Mouse (Mus musculus) heart, embryonic 10.5 days (tissue): ENCODE data around the gene Clasrp. TPM values are rescaled to one million over a fixed set of nuclear protein-coding genes. Genes with fewer than 3 reads are reported as not detected.
"Not testable (repeated sequence)": the region's sequence is repeated elsewhere in the genome, so short reads cannot be mapped to it uniquely, and the experiment has no call there.

Experiments
- DNase-seq: peaks from one replicate; pipeline ENCODE4 v3.0.0-alpha.2; 2017; ENCODE audit warnings: low spot score
- H3K27ac ChIP-seq: fragments of 300-500 bp; sonication (generic); 2 replicates; pipeline ENCODE4 v1.5.1; 2016; ENCODE audit warnings: mild to moderate bottlenecking
- H3K27me3 ChIP-seq: fragments of 300-500 bp; sonication (generic); 2 replicates; pipeline ENCODE4 v1.6.1; 2016; ENCODE audit warnings: mild to moderate bottlenecking; ENCODE audit not compliant: poor library complexity, insufficient read depth, severe bottlenecking
- H3K36me3 ChIP-seq: fragments of 300-500 bp; sonication (generic); 2 replicates; pipeline ENCODE4 v1.6.1; 2016; ENCODE audit warnings: mild to moderate bottlenecking, moderate library complexity
- H3K4me1 ChIP-seq: fragments of 300-500 bp; sonication (generic); 2 replicates; pipeline ENCODE4 v1.6.1; 2016; ENCODE audit warnings: mild to moderate bottlenecking
- H3K4me3 ChIP-seq: fragments of 300-500 bp; sonication (generic); 2 replicates; pipeline ENCODE4 v1.5.1; 2016; ENCODE audit warnings: mild to moderate bottlenecking, moderate library complexity
- H3K9me3 ChIP-seq: fragments of 300-500 bp; sonication (generic); 2 replicates; pipeline ENCODE4 v1.6.1; 2016; ENCODE audit warnings: mild to moderate bottlenecking, moderate library complexity
- WGBS: fragments of 180-500 bp; shearing (Covaris S2); methylation state at CpG from one replicate; pipeline ENCODE4 v1.1.7; 2016; 5-methylcytosine and 5-hydroxymethylcytosine counted together
- polyA plus RNA-seq: library from polyadenylated mRNA; unstranded; fragments of >200 nt; fragmentation: Nextera tagmentation; extraction: Ambion mirVana; gene quantifications from 2 replicates; pipeline ENCODE4 v1.2.1, GENCODE M21; 2016

Clasrp gene
- polyA plus RNA-seq, 1 experiment from 2014 or later: 47.6 TPM

DNA sequence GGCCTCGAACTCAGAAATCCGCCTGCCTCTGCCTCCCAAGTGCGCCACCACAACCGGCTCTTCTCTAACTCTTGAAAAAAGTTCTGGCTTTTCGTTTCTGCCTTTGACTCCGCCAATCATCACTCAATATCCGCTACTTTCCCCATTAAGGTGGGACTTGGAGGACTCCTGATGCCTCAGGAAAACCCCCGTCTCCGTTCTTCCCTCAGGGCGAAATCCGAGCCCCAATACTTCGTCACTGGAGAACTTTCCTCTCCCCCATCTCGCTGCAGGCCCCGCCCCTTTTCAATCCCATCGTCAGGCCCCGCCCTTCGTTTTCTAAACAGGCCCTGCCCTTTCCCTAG lies 23.9 kb upstream of the Clasrp start:
- peak overlapping the region; percentile 76 for H3K4me3 ChIP-seq
- DNase-seq: no peak
- H3K27ac ChIP-seq: peak overlapping the region; percentile 59
- no peaks in the 10 kb centered on the region for H3K27me3 ChIP-seq
- H3K9me3 ChIP-seq: no peaks in the 10 kb centered on the region
- peaks cover 17% of the 10 kb centered on the region for H3K36me3 ChIP-seq
- H3K4me1 ChIP-seq: no peaks in the 10 kb centered on the region
- 14% methylated on average over 17 of the region's 17 CpGs for WGBS

DNA sequence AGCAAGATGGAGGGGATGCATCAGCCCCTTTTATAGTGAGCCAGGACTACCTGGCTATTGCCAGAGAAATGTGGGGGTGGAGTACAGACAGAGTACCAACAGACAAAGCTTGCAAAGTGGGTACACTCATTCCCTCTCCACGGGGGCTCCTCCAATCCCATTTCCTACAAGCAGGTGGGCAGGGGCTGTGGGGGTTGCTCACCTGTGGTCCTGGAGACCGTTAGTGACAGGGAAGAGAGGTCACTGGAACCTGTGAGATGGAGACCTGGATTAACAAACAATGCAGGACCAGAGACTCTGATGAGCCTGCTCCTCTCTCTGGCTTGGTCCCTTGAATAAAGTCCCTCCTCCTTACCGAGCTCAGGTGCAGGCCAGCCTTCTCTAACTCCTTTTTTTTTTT lies 23.4 kb upstream of the Clasrp start:
- no peaks in the 10 kb centered on the region for H3K9me3 ChIP-seq
- DNase-seq: no peak
- H3K4me3 ChIP-seq: peak overlapping the region; percentile 76
- H3K27ac ChIP-seq: peak overlapping the region; percentile 59; the same call in 1 of the 2 replicates
- no peaks in the 10 kb centered on the region for H3K4me1 ChIP-seq
- 57% methylated on average over 3 of the region's 3 CpGs for WGBS
- H3K27me3 ChIP-seq: no peaks in the 10 kb centered on the region
- H3K36me3 ChIP-seq: peaks cover 12% of the 10 kb centered on the region

DNA sequence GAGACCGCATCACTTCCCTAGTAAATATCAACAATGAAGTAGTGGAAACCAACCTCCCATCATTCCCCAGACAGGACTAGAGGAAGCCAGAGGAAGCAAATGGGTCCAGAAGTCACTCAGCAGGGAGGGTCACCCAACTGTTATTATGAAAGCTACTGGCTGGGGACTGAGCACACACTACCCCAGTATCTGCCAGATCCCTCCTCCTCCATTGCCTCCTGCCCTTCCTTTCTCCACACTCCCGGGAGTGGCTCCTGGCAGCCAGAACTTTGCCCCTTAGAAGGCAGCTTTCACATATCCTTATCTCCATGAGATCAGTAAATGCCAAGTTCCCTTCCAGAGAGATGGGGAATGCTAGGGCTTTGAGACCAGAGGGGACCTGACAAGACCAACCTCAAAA lies 19.1 kb upstream of the Clasrp start:
- H3K4me3 ChIP-seq: no peak overlapping the region

DNA sequence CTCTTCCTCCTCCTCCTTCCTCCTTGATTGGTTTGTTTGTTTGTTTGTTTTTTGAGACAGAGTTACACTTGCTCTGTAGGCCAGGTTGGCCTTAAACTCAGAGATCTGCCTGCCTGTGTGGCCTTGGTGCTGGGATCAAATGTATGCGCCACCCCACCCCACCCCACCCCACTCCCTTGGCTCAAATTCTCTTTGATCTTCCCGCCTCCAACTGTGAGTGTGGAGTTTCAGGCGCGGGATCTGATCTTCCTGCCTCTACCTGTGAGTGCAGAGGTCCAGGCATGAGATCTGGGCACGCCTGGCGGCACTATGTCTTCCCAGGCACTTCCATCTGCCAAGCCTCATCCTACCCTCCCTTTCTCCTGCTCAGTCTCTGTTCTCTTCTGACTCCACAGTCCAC lies 18.0 kb upstream of the Clasrp start:
- Histone ChIP-seq H3K9me3 (no peaks in the 10 kb centered on the region), H3K27ac (no peak overlapping the region)
- 27% methylated on average over 6 of the region's 6 CpGs for WGBS

More for the DNA sequence above, 19.1 kb upstream of the Clasrp start:
- DNase-seq: no peak
- WGBS: 56% methylated on average over 2 of the region's 2 CpGs
- H3K36me3 ChIP-seq: no peaks in the 10 kb centered on the region
- H3K9me3 ChIP-seq: no peaks in the 10 kb centered on the region
- peaks cover 13% of the 10 kb centered on the region for H3K27me3 ChIP-seq
- H3K4me1 ChIP-seq: peaks cover 6% of the 10 kb centered on the region
- H3K27ac ChIP-seq: no peak overlapping the region

DNA sequence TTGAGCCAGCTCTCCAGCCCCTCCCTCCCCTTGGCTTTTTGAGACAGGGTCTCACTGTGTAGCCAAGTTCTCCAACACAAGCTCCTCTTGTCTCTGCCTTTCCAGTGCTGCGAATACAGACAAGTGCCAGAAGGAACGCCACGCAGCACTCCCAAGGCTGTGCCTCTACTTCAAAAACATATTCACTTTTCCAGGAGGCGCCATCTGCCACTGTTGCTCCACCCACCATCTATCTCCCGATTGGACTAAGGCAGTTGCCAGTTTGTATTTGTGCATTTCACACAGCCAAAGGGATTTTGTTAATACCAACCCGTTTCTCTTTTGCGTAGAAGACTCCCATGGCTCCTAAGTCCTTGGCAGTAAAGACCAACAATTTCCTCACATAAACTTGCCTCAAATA lies 16.5 kb upstream of the Clasrp start:
- Histone ChIP-seq H3K27ac (no peak overlapping the region), H3K36me3 (no peaks in the 10 kb centered on the region), H3K4me1 (peaks cover 6% of the 10 kb centered on the region), H3K4me3 (no peak overlapping the region), H3K27me3 (peaks cover 13% of the 10 kb centered on the region), H3K9me3 (no peaks in the 10 kb centered on the region)
- WGBS: 90% methylated on average over 7 of the region's 7 CpGs
- no peak for DNase-seq

More for the DNA sequence above, 18.0 kb upstream of the Clasrp start:
- no peak for DNase-seq
- H3K36me3 ChIP-seq: no peaks in the 10 kb centered on the region
- H3K4me3 ChIP-seq: no peak overlapping the region
- H3K4me1 ChIP-seq: peaks cover 6% of the 10 kb centered on the region
- H3K27me3 ChIP-seq: peaks cover 13% of the 10 kb centered on the region

DNA sequence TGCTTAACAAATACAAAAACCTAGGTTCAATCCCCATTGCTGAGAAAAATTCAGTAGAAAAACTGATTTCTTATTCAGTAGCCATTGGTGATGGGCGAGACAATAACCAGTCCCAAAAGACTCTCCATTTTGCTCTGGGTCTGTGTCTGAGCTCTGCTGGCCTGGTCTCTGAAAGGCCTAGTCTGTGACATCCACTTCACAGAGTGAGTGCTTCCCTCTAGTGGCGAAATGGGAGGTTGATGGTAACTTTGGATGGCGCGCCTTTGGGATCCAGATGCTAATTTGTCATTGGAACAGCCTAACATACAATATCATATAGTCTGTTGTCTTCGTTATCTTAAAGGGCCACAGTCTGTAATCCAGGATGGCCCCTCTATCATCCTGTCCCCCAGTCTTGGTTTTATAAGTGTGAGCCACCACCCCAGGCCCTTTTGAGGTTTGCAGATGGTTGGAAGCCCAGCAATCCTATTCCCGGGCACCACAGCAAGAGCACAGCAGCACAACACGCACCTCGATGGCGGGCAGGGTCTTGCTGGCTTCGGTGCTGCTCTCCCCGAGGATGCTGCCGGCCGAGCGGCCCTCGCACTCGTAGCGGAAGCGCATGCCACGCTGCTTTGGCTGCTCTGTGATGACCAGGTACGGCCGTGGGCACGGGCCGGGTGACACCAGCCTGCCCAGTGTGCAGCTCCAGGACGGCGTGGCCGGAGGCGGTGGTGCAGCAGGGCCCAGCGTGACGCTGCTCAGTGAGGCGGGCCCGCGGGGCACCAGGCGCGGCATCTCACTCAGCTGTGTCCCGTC lies 14.9 kb upstream of the Clasrp start:
- WGBS: 4% methylated on average over 35 of the region's 35 CpGs
- Histone ChIP-seq H3K4me1 (peaks cover 6% of the 10 kb centered on the region), H3K27ac (peak overlapping the region; percentile 69), H3K4me3 (peak overlapping the region; percentile 59), H3K36me3 (no peaks in the 10 kb centered on the region), H3K9me3 (no peaks in the 10 kb centered on the region), H3K27me3 (peaks cover 13% of the 10 kb centered on the region)
- peak; percentile 90 for DNase-seq

DNA sequence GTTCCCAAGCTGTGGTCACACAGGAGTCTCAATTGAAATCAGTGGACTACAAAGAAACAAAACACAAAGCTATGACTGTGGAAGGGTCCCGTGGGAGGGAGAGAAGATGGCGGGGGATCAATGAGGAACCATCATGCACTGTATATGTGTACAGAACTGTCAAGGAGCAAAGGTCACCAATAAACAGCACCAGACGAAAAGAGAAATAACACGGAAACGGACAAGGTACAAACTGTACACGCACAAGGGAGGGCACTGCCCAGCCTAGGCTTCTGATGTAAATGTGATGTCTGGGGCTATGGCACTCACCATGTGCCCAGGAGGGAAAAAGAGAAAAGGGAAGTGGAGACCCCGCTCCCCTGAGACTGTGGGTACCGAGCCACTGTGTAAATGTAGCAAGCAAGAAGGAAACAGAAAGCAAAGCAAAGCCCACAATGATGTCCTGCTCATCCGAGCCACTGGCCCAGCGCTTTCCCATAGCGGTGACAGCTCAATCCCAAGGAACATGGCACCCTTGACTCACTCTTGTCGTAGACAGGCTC lies 10.8 kb upstream of the Clasrp start:
- DNase-seq: no peak
- no peaks in the 10 kb centered on the region for H3K9me3 ChIP-seq
- WGBS: 87% methylated on average over 12 of the region's 12 CpGs
- H3K36me3 ChIP-seq: no peaks in the 10 kb centered on the region
- no peak overlapping the region for H3K27ac ChIP-seq
- no peak overlapping the region for H3K4me3 ChIP-seq
- peaks cover 9% of the 10 kb centered on the region for H3K27me3 ChIP-seq
- peaks cover 6% of the 10 kb centered on the region for H3K4me1 ChIP-seq

DNA sequence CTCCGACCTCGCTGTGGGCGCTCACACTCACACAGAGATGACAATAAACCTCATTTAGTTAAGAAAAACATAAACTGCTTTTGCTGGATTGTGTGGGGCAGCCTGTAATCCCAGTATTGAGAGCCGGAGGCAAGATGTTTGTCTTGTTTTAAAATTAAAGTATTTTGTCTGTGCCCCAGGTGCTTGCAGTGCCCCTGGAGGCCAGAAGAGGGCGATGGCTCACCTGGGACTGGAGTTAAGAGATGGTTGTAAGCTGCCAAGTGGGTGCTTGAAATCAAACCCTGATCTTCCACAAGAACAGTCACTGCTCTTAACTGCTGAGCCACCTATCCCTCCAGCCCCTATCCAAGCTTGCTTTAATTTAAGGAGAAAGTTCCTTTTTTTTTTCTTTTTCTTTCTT lies 6.7 kb upstream of the Clasrp start:
- Histone ChIP-seq H3K36me3 (no peaks in the 10 kb centered on the region), H3K9me3 (no peaks in the 10 kb centered on the region), H3K27me3 (no peaks in the 10 kb centered on the region), H3K4me3 (no peak overlapping the region), H3K4me1 (no peaks in the 10 kb centered on the region), H3K27ac (no peak overlapping the region)
- 76% methylated on average over 5 of the region's 5 CpGs for WGBS
- no peak for DNase-seq

DNA sequence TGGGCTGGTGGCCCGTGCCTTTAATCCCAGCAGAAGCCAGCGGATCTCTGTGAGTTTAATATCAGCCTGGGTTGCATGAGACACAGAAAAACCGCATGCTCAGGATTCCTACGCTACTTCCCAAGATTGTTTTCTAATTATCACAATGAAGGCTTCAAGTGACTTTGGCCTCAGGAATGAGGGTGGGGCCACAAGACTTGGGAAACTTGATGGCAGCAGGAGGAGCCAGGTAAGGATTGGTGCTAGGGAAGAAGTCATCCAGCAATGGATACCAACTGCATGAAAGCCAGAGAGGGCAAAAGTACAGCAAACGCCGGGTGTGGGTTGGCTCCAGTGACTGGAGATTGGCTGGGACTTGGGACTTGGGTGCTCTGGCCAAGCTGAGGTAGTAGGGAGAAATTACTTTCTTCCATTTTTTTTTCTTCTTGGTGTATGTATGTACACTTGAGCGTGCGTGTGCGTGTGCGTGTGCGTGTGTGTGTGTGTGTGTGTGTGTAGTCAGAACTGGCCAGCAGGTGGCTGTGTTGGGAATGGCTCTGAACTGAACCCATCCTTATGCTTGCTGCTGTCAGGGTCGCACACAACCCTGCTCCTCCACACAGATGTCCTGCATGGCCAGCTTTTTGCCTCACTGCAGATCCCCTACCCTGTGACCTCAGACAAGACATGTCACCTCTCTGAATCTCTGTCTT lies 5.5 kb upstream of the Clasrp start:
- H3K4me3 ChIP-seq: no peak overlapping the region
- H3K9me3 ChIP-seq: no peaks in the 10 kb centered on the region
- H3K4me1 ChIP-seq: no peaks in the 10 kb centered on the region
- no peak for DNase-seq
- H3K27ac ChIP-seq: no peak overlapping the region
- WGBS: 91% methylated on average over 12 of the region's 12 CpGs
- no peaks in the 10 kb centered on the region for H3K36me3 ChIP-seq
- H3K27me3 ChIP-seq: no peaks in the 10 kb centered on the region

DNA sequence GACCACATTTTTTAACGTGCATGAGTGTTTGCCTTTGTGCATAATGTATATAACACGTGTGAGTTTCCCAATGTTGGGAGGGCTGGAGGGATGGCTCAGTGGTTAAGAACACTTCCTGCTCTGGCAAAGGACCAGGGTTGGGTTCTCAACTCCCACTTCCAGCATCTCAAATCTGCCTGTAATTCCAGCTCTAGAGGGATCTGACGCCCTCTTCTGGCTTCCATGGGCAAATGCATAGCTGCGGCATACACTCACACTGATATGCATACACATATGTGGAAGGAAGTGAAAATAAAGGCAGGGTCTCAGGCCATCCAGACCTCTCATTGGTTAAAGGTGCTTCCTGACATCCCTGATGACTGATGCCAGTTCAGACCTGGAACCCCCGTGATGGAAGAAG lies 3.0 kb upstream of the Clasrp start:
- 73% methylated on average over 5 of the region's 5 CpGs for WGBS
- Histone ChIP-seq H3K4me1 (peaks cover 19% of the 10 kb centered on the region), H3K4me3 (no peak overlapping the region), H3K27ac (no peak overlapping the region), H3K36me3 (peaks cover 10% of the 10 kb centered on the region), H3K9me3 (no peaks in the 10 kb centered on the region), H3K27me3 (no peaks in the 10 kb centered on the region)
- DNase-seq: no peak

DNA sequence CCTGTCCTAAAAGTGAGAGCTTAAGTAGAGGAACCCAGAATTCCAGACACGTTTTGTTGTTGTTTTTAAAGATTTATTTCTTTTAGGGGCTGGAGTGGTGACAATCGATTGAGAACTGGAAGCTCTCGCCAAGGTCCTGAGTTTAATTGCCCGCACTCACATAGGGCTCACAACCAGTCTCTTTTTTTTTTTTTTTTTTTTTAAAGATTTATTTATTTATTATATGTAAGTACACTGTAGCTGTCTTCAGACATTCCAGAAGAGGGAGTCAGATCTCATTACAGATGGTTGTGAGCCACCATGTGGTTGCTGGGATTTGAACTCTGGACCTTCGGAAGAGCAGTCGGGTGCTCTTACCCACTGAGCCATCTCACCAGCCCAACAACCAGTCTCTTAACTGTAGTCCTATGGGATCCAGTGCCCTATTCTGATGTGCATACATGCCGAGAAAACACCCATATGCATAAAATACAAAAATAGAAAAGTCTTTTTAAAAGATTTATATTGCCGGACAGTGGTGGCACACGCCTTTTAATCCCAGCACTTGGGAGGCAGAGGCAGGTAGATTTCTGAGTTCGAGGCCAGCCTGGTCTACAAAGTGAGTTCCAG lies 424 bp upstream of the Clasrp start:
- 58% methylated on average over 10 of the region's 10 CpGs for WGBS
- Histone ChIP-seq H3K36me3 (peaks cover 34% of the 10 kb centered on the region), H3K4me3 (peak overlapping the region; percentile 99), H3K4me1 (peaks cover 26% of the 10 kb centered on the region), H3K27ac (peak overlapping the region; percentile 95)
- not testable (repeated sequence) for DNase-seq, H3K27me3 ChIP-seq, H3K9me3 ChIP-seq

DNA sequence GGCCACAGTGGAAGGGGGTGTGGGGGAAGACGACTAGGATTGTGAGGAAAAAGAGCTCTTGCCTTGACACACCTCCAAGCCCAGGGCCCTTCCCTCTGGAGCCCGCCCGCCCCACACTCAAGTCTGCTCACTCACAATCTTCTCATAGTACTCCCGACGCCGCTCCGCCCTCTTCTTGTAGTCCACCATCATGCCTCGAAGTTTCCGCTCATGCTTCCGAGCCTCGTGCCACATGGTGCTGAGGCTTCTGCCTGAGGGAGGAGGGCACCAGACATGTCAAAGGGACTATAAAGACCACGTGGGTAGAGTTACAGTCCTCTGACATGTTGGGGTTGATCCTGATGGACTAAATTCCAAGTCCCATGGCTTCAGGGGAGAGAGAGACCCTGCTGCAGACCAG lies 1.2 kb downstream of the Clasrp start:
- Histone ChIP-seq H3K27me3 (no peaks in the 10 kb centered on the region), H3K9me3 (no peaks in the 10 kb centered on the region), H3K36me3 (peaks cover 51% of the 10 kb centered on the region), H3K4me1 (peaks cover 26% of the 10 kb centered on the region), H3K27ac (no peak overlapping the region), H3K4me3 (peak overlapping the region; percentile 99)
- WGBS: 81% methylated on average over 12 of the region's 12 CpGs
- no peak for DNase-seq

DNA sequence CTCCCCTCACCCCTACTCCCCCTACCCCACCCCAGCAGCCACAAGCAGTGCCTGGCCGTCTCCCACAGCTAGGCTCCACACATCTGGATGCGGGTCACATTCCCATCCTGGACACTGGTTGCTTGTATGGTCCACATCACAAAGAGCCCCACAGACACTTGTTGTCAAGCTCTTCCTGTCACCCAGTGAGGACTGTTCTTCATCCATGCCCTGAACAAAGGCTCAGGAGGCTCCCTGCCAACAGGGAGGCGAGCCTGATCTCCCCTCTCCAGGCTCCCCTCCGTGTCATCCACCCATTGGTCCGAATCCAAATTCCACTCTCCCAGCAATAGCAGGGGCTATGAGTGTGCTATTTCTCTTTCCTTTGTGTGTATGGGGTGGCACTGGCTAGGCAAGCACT lies 3.7 kb downstream of the Clasrp start:
- peaks cover 73% of the 10 kb centered on the region for H3K36me3 ChIP-seq
- no peaks in the 10 kb centered on the region for H3K9me3 ChIP-seq
- H3K27me3 ChIP-seq: no peaks in the 10 kb centered on the region
- peaks cover 26% of the 10 kb centered on the region for H3K4me1 ChIP-seq
- no peak overlapping the region for H3K27ac ChIP-seq
- no peak overlapping the region for H3K4me3 ChIP-seq
- DNase-seq: no peak
- whole genome bisulfite sequencing: 77% methylated on average over 5 of the region's 5 CpGs
